Mouse (Mus musculus) lung, postnatal 0 days (tissue): ENCODE measurements around the gene Xrcc5. TPM values are rescaled to one million over a fixed set of nuclear protein-coding genes. Genes with fewer than 3 reads are reported as not detected.

Source experiments
- ATAC-seq: fragments of 200-750 bp; cut with Nextera tagmentation; 2 replicates; pipeline ENCODE4 v1.8.0; 2017; ENCODE audit warnings: moderate library complexity
- DNase-seq: peaks from one replicate; pipeline ENCODE4 v3.0.0-alpha.2; 2016; ENCODE audit warnings: low spot score
- H3K27ac ChIP-seq: fragments of 300-500 bp; sonication (generic); 2 replicates; pipeline ENCODE4 v1.5.1; 2014; ENCODE audit warnings: antibody characterized with exemption, mild to moderate bottlenecking, low read length, mixed read lengths
- H3K27me3 ChIP-seq: fragments of 300-500 bp; sonication (generic); replicated peaks from 2 replicates; pipeline ENCODE4 v1.6.1; 2014; ENCODE audit warnings: low read length, mixed read lengths; ENCODE audit not compliant: insufficient read depth
- H3K36me3 ChIP-seq: fragments of 300-500 bp; sonication (generic); 2 replicates; pipeline ENCODE4 v1.6.1; 2014; ENCODE audit warnings: low read length, mixed read lengths; ENCODE audit not compliant: insufficient read depth
- H3K4me1 ChIP-seq: fragments of 300-500 bp; sonication (generic); 2 replicates; pipeline ENCODE4 v1.6.1; 2014; ENCODE audit warnings: antibody characterized with exemption, low read depth, low read length, mixed read lengths; ENCODE audit not compliant: insufficient read depth
- H3K4me2 ChIP-seq: fragments of 300-500 bp; sonication (generic); replicated peaks from 2 replicates; pipeline ENCODE4 v1.6.1; 2014; ENCODE audit warnings: low read depth, mild to moderate bottlenecking, low read length, moderate library complexity, mixed read lengths
- H3K4me3 ChIP-seq: fragments of 300-500 bp; sonication (generic); 2 replicates; pipeline ENCODE4 v1.5.1; 2014; ENCODE audit warnings: low read depth, low read length
- H3K9ac ChIP-seq: fragments of 300-500 bp; sonication (generic); replicated peaks from 2 replicates; pipeline ENCODE4 v1.6.1; 2014; ENCODE audit warnings: low read depth, mild to moderate bottlenecking
- H3K9me3 ChIP-seq: fragments of 300-500 bp; sonication (generic); 2 replicates; pipeline ENCODE4 v1.6.1; 2016; ENCODE audit warnings: low read length, mixed read lengths
- CTCF ChIP-seq: IDR thresholded peaks from 2 replicates; pipeline ENCODE4 v1.5.1; 2016; ENCODE audit warnings: antibody characterized with exemption, mild to moderate bottlenecking
- EP300 ChIP-seq: IDR thresholded peaks from 2 replicates; pipeline ENCODE4 v1.6.1; 2016; ENCODE audit warnings: antibody characterized with exemption, mild to moderate bottlenecking, control low read depth
- WGBS: fragments of 180-500 bp; shearing (Covaris S2); extraction: QIAGEN DNeasy Blood & Tissue Kit; methylation state at CpG from one replicate; pipeline ENCODE4 v1.1.7; 2014; 5-methylcytosine and 5-hydroxymethylcytosine counted together
- polyA plus RNA-seq: library from polyadenylated mRNA; unstranded; fragments of >200 nt; fragmentation: Nextera tagmentation; extraction: Ambion mirVana; gene quantifications from 2 replicates; pipeline ENCODE4 v1.2.1, GENCODE M21; 2015

Gene Xrcc5
- polyA plus RNA-seq, 1 experiment from 2014 or later, result 10.3 TPM

- Histone ChIP-seq H3K27ac (no peak overlapping the region), H3K36me3 (no peaks in the 10 kb centered on the region), H3K9ac (no peak overlapping the region), H3K27me3 (no peaks in the 10 kb centered on the region), H3K4me1 (no peaks in the 10 kb centered on the region), H3K9me3 (no peaks in the 10 kb centered on the region), H3K4me3 (no peak overlapping the region), H3K4me2 (no peak overlapping the region)
- TF ChIP-seq CTCF (no peak), EP300 (no peak)
- DNase-seq (no peak), ATAC-seq (no peak)
- 91% methylated on average over 5 of the region's 5 CpGs for WGBS
These were observed 13.5 kb downstream of the Xrcc5 start for GRCm38 (mm10) chr1:72320759-72321158.

GRCm38 (mm10) chr1:72323248-72323647 is 16.0 kb downstream of the Xrcc5 start:
- no peak overlapping the region for H3K4me3 ChIP-seq
- no peaks in the 10 kb centered on the region for H3K36me3 ChIP-seq
- H3K27ac ChIP-seq, result no peak overlapping the region
- no peaks in the 10 kb centered on the region for H3K9me3 ChIP-seq
- no peak for DNase-seq
- no peak overlapping the region for H3K4me2 ChIP-seq
- 96% methylated on average over 4 of the region's 4 CpGs for WGBS
- H3K9ac ChIP-seq, result no peak overlapping the region
- ATAC-seq, result no peak
- H3K4me1 ChIP-seq, result no peaks in the 10 kb centered on the region
- no peaks in the 10 kb centered on the region for H3K27me3 ChIP-seq
- TF ChIP-seq CTCF, result no peak
- no peak for TF ChIP-seq EP300

GRCm38 (mm10) chr1:72326162-72326821 is 19.1 kb downstream of the Xrcc5 start:
- no peak overlapping the region for H3K27ac ChIP-seq
- WGBS, result 92% methylated on average over 11 of the region's 11 CpGs
- H3K27me3 ChIP-seq, result no peaks in the 10 kb centered on the region
- no peak overlapping the region for H3K4me2 ChIP-seq
- no peak overlapping the region for H3K9ac ChIP-seq
- no peaks in the 10 kb centered on the region for H3K36me3 ChIP-seq
- DNase-seq (no peak), ATAC-seq (no peak)
- TF ChIP-seq CTCF (no peak), EP300 (no peak)
- H3K4me3 ChIP-seq, result no peak overlapping the region
- H3K4me1 ChIP-seq, result no peaks in the 10 kb centered on the region
- H3K9me3 ChIP-seq, result no peaks in the 10 kb centered on the region

- 86% methylated on average over 11 of the region's 11 CpGs for WGBS
- Histone ChIP-seq H3K27me3 (no peaks in the 10 kb centered on the region), H3K9me3 (no peaks in the 10 kb centered on the region), H3K36me3 (no peaks in the 10 kb centered on the region), H3K4me1 (no peaks in the 10 kb centered on the region), H3K4me3 (no peak overlapping the region), H3K4me2 (no peak overlapping the region), H3K9ac (no peak overlapping the region), H3K27ac (no peak overlapping the region)
- TF ChIP-seq CTCF (no peak), EP300 (no peak)
- ATAC-seq (no peak), DNase-seq (no peak)
These were observed 27.6 kb downstream of the Xrcc5 start for GRCm38 (mm10) chr1:72334807-72335206.

- Histone ChIP-seq H3K27me3 (no peaks in the 10 kb centered on the region), H3K4me3 (no peak overlapping the region), H3K9ac (no peak overlapping the region), H3K9me3 (no peaks in the 10 kb centered on the region), H3K4me1 (no peaks in the 10 kb centered on the region), H3K27ac (no peak overlapping the region), H3K4me2 (no peak overlapping the region), H3K36me3 (no peaks in the 10 kb centered on the region)
- no peak for TF ChIP-seq CTCF
- no peak for TF ChIP-seq EP300
- WGBS, result 96% methylated on average over 8 of the region's 8 CpGs
- ATAC-seq, result no peak
- DNase-seq, result no peak
These were observed 29.6 kb downstream of the Xrcc5 start for GRCm38 (mm10) chr1:72336780-72337179.

GRCm38 (mm10) chr1:72338341-72338740 is 31.1 kb downstream of the Xrcc5 start:
- Histone ChIP-seq H3K9me3 (no peaks in the 10 kb centered on the region), H3K27me3 (no peaks in the 10 kb centered on the region), H3K36me3 (no peaks in the 10 kb centered on the region), H3K4me2 (no peak overlapping the region), H3K4me1 (no peaks in the 10 kb centered on the region), H3K9ac (no peak overlapping the region), H3K4me3 (no peak overlapping the region), H3K27ac (no peak overlapping the region)
- DNase-seq, result no peak
- WGBS, result 90% methylated on average over 5 of the region's 5 CpGs
- no peak for ATAC-seq
- TF ChIP-seq EP300 (no peak), CTCF (no peak)

- TF ChIP-seq EP300, result no peak
- no peak for TF ChIP-seq CTCF
- DNase-seq (no peak), ATAC-seq (no peak)
- no peak overlapping the region for H3K4me2 ChIP-seq
- no peaks in the 10 kb centered on the region for H3K9me3 ChIP-seq
- H3K27ac ChIP-seq, result no peak overlapping the region
- no peaks in the 10 kb centered on the region for H3K4me1 ChIP-seq
- no peak overlapping the region for H3K4me3 ChIP-seq
- WGBS, result 85% methylated on average over 6 of the region's 6 CpGs
- no peaks in the 10 kb centered on the region for H3K27me3 ChIP-seq
- no peak overlapping the region for H3K9ac ChIP-seq
- H3K36me3 ChIP-seq, result no peaks in the 10 kb centered on the region; the same call in 1 of the 2 replicates
These were observed 40.7 kb downstream of the Xrcc5 start for GRCm38 (mm10) chr1:72347873-72348272.
